Mouse (Mus musculus): ENCODE measurements around the gene Ppp1cc.

GRCm38 (mm10) chr5:122221085-122221484, 63.0 kb downstream of the Ppp1cc start:
- TF ChIP-seq CTCF (IDR thresholded peaks at IDR 0.05; ENCODE audit: extremely low read depth, insufficient read depth, insufficient read length, insufficient replicate concordance) (no peak), POLR2A (IDR thresholded peaks at IDR 0.05; ENCODE audit: low read depth, low read length) (no peak)
